Mouse (Mus musculus): ENCODE results near the gene Fgfr3.

The Fgfr3 gene

DNA sequence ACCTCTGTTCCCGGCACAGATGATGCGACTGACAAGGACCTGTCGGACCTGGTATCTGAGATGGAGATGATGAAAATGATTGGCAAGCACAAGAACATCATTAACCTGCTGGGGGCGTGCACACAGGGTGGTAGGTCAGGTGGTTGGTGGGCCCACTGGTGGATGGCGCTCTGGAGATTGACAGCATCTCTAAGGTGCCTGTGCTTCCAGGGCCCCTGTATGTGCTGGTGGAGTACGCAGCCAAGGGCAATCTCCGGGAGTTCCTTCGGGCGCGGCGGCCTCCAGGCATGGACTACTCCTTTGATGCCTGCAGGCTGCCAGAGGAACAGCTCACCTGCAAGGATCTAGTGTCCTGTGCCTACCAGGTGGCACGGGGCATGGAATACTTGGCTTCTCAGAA lies 12.4 kb downstream of the Fgfr3 start:
- DNase-seq = no peak

DNA sequence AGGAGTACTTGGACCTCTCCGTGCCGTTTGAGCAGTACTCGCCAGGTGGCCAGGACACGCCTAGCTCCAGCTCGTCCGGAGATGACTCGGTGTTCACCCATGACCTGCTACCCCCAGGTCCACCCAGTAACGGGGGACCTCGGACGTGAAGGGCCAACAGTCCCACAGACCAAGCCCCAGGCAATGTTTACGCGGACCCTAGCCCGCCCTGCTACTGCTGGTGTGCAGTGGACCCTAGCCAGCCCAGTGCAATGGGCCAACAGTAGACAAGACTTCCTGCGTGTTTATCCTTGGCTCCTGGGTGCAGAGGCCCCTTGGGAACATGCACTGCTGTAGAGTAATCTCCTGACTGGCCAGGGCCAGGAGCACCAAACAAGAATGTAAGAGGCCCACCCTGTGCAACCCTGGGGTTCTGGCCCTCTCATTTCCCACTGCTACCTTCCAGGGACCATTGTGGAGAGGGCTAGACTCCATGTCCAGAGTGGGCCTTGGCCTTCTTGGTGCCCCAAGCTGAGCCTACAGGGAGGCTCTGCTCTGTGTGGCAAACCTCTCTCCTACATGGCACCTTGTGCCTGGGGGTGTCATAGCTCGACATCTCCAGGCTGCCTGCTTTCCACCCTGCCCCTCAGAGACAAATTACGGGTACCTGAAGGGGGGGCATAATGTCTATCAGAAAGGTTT lies 14.1 kb downstream of the Fgfr3 start:
- no peak for DNase-seq

DNA sequence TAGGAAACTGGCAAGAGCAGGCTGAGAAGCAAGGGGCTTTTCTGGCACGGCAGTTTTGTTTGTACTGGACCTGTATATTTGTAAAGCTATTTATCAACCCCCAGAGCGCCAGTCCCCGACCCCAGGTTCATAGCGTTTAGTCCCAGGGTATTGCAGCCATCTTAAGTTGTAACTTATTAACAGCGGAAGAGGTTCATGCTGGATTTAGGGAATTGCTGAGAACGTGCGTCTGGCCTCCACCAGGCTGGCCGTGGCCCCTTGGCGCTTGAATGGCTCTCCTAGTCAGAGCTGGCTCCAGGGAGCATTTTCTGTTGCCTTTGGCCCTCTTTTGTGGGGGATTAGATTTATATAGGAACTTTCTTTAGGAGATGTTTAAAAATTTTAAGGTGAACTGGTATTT lies 14.8 kb downstream of the Fgfr3 start:
- DNase-seq = no peak

DNA sequence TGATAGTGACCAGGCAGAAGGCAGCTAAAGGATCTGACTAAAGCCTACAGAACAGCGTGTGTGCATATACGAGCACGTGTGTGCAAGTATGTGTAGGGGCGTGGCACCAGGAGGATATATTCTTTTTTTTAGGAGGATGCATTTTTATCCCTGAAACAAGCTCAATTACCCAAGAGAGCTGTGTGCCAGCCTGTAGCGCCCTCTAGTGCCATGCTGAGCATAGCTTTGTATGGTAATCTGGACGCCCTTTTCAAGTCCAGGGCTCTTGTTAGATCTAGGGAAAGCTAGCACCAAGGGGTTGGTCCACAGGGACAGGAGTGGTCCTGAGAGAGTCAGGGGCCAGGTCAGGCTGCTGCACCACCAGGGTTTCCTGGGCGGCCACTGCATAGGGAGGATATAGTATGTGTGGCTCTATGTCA lies 16.4 kb downstream of the Fgfr3 start:
- peak; percentile 81 for DNase-seq

DNA sequence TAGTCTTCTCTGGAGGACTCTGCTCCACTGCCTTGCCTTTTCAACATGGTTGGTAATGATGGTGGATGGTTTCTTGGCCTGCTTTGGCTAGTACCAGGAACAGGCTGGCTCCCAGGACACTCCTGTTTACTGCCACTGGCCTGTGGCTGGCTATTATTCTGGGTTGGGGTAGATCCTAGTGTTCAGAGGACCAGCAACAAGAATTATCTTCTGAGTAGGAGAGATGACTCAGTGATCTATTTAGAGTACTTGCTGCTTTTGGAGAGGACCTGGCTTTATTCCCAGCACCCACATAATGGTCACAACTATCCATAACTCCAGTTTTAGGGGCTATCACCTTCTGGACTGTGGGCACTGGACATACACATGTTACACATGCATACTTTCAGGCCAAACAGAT lies 16.9 kb downstream of the Fgfr3 start:
- no peak for DNase-seq

DNA sequence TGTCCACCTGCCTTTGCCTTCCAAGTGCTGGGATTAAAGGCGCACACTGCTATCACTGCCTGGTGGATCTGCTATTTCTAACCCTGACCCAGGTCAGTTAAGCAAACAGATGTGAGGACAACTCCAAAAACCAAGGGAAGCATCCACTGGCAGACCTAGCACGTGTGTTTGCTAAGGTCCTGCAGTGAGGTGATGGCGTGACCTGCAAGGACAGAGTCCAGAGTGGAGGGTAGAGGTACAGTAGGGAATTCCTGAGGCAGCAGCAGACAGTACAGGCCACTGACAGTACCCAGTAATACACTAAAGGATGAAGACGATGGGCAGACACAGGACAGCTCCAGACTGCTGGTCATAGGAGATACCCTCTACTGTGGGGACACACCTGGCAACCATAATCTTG lies 19.1 kb downstream of the Fgfr3 start:
- no peak for DNase-seq

DNA sequence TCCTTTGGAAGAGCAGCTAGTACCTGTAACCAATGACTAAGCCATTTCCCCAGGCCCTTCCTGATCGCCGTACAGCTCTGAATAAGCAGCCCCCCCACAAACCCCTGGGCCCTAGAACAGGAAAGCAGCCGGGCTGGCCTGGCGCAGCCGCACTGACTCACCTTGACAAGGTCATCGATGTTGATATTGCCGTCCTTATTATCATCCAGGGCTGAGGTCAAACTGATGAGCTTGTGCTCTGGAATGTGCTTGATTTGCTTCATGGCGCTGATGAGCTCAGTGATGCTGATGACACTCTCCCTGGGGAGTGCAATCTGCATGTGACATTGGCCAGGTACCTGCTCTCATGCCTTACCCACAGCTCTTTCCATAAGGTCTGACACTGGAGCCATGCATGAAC lies 22.0 kb downstream of the Fgfr3 start:
- DNase-seq = no peak

DNA sequence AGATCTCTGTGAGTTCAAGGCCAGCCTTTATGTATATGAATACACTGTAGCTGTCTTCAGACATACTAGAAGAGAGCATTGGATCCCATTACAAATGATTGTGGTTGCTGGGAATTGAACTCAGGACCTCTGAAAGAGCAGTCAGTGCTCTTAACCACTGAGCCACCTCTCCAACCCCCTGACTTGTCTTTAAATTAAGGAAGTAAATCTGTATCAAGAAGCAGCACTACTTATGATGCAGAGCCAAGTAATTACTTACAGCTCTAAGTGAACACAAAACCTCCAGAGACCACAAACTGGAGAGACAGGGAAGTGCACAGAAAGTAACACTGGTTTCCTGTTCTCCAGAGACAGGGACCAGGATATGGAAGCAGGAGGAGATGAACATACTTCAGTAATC lies 55.7 kb downstream of the Fgfr3 start:
- no peak for DNase-seq

DNA sequence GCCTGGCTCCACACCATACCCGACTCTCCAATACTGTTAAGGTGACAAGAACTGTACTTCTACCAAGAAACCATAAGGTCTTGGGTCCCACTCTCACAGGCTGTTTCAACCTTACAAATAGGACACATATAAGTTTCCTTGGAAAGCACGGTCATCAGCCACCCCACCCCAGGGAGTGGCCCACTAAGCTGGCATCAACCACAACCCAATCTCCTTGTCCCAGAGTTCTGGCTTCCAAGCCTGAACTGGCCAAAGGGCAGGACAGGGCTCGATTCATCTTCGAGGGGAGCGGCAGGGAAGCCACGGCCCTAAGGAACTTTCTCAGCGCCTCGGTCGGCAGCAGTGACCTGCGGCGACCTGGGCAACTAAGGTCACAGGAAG lies 60.5 kb downstream of the Fgfr3 start:
- no peak for DNase-seq

DNA sequence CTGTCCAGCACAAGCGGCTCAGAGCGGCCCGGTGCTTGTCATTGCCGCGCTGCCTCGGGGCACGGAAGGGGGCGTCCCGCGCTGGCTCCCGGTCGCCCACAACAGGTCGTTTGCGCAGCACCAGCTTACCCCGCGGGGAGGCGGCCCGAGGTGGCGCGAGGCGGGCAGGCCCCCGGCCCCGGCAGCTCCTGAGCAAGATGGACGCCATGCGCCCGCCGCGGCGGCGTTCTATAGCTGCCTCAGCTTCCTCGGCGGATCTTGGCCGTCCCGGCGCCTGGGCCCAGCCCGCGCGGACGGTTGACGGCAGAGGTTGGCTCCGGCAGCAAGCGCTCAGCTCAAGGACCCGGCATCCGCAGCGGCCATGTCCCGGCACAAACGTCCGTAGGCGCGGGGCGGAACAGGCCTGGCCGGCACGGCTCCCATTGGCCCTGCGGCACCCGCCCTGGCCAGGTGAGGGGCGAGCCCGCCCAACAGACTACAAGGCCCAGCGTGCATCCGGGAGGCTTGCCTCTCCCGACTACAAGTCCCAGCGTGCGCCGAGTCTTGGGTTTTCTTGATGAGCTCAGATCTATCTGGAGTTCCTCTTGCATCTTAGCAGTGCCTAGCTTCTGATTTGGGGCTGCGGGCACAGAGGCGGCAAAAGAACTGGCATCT lies 61.0 kb downstream of the Fgfr3 start, which contains the start of gene Letm1:
Gene Letm1 (minus strand): TSS at position 473 of the 654 bp plus-strand sequence.
- DNase-seq = peak; percentile 92

DNA sequence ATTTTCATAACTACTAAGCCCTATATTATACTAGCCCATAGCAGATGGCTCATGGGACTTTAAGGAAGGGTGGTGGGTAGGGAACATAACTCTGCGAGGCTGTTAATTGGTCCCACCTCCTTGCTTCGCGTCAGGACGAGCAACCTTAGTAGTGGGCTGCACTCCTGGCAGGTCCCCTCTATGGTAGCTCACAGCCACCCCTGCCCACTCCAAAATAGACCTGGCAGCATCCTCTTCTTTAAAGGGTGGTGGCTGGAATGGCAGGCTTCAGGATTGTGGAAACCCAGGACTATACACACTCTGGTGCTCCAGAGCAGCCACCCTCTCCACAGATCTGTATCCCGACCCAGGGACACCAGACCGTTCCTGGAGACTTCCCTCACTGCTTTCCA lies 61.5 kb downstream of the Fgfr3 start:
- no peak for DNase-seq
